Mouse (Mus musculus): Measurements from ENCODE around the gene Irgq. TPM values are rescaled to one million over a fixed set of nuclear protein-coding genes. Genes with fewer than 3 reads are reported as not detected.

Gene Irgq
- polyA plus RNA-seq, 1 experiment from 2014 or later: 14.9 TPM

DNA sequence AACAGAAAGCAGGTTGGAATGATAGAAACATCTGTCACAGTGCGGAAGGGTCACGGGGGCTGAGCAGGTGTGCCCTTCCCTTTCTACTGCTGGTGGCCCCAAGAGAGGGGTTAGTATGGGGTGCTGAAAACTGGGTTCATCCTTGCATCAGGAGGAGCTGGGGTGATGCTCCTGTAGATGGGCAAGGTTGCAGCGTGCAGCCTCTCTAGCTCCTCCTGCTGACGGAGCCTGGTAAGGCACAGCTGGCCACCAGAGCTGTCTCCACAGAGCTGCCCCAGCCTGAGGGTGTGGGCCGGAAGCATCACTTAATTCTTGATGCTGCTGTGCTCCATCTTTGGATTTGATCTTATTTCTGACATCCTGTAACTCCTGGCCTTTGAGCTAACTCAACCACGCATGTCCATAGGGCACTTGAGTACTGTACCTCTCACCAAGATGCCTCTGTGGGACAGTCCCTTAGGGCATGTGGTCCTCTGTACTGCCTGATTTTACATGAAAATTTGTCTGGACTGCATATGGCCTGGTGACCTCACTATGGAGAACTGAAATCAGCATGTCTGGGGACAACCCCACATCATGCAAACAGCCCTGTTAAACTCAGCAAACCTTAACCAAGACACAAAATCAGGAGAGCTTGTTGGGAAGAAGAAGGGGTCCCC, 34.2 kb downstream of the Irgq start:
- Histone ChIP-seq H3K9me3 (no peaks in the 10 kb centered on the region), H3K27me3 (ENCODE audit: insufficient read depth, poor library complexity, severe bottlenecking) (no peaks in the 10 kb centered on the region), H3K36me3 (peaks cover 99% of the 10 kb centered on the region)

DNA sequence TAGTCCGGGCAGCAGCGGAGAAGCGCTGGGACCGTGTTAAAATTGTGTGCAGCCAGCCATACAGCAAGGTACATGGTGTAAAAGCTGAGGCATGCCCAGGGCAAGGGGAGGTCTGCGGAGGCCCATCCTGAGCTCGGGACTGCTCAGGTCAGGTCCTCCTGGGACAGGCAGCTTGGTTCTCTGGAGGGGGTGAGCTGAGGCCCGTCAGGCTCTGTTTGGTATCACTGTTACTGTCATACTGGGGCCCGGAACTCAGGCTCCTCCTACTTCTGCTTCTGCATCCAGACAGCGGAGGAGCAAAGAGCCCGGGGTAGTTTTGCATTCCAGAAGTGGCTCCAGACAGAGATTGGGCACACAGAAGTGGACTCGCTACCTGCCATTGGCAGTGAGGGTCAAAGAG, 35.1 kb downstream of the Irgq start:
- no peak overlapping the region for H3K4me3 ChIP-seq
- peaks cover 99% of the 10 kb centered on the region for H3K36me3 ChIP-seq
- H3K27me3 ChIP-seq (ENCODE audit: insufficient read depth, poor library complexity, severe bottlenecking): no peaks in the 10 kb centered on the region
- no peaks in the 10 kb centered on the region for H3K4me1 ChIP-seq (replicated peaks)
- no peaks in the 10 kb centered on the region for H3K9me3 ChIP-seq
- 94% methylated on average over 11 of the region's 11 CpGs for WGBS
- DNase-seq (ENCODE audit: low spot score): no peak
- H3K27ac ChIP-seq: no peak overlapping the region

More for the DNA sequence above, 34.2 kb downstream of the Irgq start:
- Histone ChIP-seq H3K27ac (no peak overlapping the region), H3K4me1 (replicated peaks) (no peaks in the 10 kb centered on the region), H3K4me3 (no peak overlapping the region)
- DNase-seq (ENCODE audit: low spot score): peak; percentile 73
- WGBS: 66% methylated on average over 6 of the region's 6 CpGs

DNA sequence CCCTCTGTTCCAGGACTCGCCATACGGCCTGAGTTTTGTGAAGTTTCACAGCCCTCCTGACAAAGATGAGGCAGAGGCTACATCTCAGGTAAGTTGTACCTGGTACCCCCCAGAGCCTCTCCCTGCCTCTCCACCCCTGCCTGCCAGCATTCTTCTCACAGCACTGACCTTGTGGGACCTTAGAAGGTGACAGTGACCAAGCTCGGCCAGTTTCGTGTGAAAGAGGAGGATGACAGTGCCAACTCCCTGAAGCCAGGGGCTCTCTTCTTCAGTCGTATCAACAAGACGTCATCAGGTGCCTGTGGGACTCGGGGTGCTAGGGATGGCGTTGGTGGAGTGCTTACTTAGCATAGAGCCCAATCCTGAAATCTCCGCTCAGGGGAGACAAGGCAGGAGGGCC, 35.7 kb downstream of the Irgq start:
- no peaks in the 10 kb centered on the region for H3K4me1 ChIP-seq (replicated peaks)
- no peak overlapping the region for H3K27ac ChIP-seq
- H3K27me3 ChIP-seq (ENCODE audit: insufficient read depth, poor library complexity, severe bottlenecking): no peaks in the 10 kb centered on the region
- 95% methylated on average over 9 of the region's 9 CpGs for WGBS
- H3K36me3 ChIP-seq: peaks cover 99% of the 10 kb centered on the region
- no peaks in the 10 kb centered on the region for H3K9me3 ChIP-seq
- no peak overlapping the region for H3K4me3 ChIP-seq
- no peak for DNase-seq (ENCODE audit: low spot score)

DNA sequence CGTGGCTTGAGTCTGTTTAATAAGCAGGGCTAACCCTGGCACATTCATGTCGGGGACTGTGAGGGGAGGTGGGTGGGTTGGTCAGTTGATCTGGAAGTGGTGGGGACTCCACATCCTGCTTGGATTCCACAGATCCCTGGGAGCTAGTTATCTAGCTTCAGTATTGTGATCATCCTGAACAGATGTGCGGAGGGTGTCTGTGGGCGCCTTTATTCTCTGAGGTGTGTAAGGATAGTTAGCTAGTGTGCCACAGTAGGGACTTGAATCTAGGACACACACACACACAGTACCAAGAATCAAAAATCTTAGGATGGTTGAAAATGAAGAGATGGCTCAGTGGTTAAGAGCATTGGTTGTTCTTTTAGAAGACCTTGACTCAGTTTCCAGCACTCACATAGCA, 38.0 kb downstream of the Irgq start:
- Histone ChIP-seq H3K9me3 (no peaks in the 10 kb centered on the region), H3K27ac (no peak overlapping the region), H3K4me1 (replicated peaks) (0 out of 2 replicates have a peak, but pooled peaks cover 4% of the 10 kb centered on the region), H3K4me3 (no peak overlapping the region), H3K36me3 (peaks cover 99% of the 10 kb centered on the region), H3K27me3 (ENCODE audit: insufficient read depth, poor library complexity, severe bottlenecking) (no peaks in the 10 kb centered on the region)
- WGBS: 91% methylated on average over 4 of the region's 4 CpGs
- no peak for DNase-seq (ENCODE audit: low spot score)

DNA sequence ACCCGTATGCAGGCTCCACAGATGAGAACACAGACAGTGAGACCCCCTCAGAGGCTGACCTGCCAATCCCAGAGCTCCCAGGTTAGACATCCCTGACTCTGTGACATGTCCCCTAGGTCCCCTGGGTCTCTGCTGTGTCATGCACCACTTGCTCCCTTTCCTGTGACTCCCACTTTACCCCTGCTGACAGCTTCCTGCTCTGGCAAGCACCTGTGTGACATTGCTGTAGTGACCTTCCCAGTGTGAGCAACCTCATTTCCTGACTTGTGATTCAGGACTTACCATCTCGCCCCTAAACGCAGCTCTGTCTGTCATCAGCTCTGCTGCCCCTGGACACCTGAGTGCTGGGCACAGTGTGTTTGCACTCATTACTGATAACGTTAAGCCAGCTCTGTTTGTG, 40.6 kb downstream of the Irgq start:
- peaks cover 13% of the 10 kb centered on the region; the same call in 1 of the 2 replicates for H3K4me1 ChIP-seq (replicated peaks)
- H3K4me3 ChIP-seq: no peak overlapping the region
- peaks cover 87% of the 10 kb centered on the region for H3K36me3 ChIP-seq
- H3K9me3 ChIP-seq: no peaks in the 10 kb centered on the region
- WGBS: 86% methylated on average over 4 of the region's 4 CpGs
- no peak overlapping the region for H3K27ac ChIP-seq
- H3K27me3 ChIP-seq (ENCODE audit: insufficient read depth, poor library complexity, severe bottlenecking): no peaks in the 10 kb centered on the region
- DNase-seq (ENCODE audit: low spot score): no peak

DNA sequence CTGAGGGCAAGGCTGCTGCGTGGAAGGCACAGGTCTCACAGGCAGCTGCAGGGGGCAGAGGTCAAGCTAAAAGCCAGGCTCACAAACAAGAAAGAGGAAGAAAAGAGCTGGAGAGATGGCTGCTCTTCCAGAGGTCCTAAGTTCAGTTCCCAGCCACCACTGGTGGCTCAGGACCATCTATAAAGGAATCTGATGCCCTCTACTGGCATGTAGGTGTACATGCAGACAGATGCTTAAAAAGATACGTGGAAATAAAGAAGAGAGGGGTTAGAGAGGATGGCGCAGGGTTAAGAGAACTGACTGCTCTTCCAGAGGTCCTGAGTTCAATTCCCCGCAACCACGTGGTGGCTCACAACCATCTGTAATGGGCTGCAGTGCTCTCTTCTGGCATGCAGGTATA, 42.0 kb downstream of the Irgq start:
- peaks cover 74% of the 10 kb centered on the region for H3K36me3 ChIP-seq
- no peak overlapping the region for H3K27ac ChIP-seq
- H3K9me3 ChIP-seq: no peaks in the 10 kb centered on the region
- no peak for DNase-seq (ENCODE audit: low spot score)
- H3K27me3 ChIP-seq (ENCODE audit: insufficient read depth, poor library complexity, severe bottlenecking): no peaks in the 10 kb centered on the region
- no peak overlapping the region for H3K4me3 ChIP-seq
- H3K4me1 ChIP-seq (replicated peaks): peaks cover 13% of the 10 kb centered on the region; the same call in 1 of the 2 replicates
- WGBS: 58% methylated on average over 5 of the region's 5 CpGs

DNA sequence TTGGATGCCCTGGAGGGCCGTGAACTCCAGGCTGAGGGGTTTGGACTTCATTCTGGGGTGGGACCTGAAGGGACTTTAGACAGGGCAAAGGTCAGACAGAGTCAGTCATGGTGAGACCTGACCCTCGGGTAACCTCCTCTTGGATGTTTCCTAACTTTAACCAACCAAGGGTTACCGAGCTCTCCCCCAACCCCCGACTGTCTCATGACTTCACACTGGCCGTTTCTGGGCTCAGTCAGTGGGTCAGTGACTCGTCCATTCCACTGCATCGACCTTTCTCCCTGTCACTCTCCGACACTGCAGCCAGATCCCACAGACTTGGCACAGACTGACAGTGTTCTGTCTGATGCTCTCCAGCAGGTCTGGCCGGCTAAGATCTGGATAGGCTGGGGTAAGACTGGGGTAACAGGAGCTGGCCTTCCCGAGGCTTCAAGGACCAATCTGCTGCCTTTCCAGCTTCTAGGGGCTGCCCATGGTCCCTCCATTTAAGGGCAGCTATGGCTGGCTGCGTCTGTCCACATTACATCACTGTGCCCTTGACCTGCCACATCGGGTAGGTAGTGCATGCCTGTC, 43.8 kb downstream of the Irgq start:
- H3K4me1 ChIP-seq (replicated peaks): peaks cover 13% of the 10 kb centered on the region; the same call in 1 of the 2 replicates
- no peaks in the 10 kb centered on the region for H3K27me3 ChIP-seq (ENCODE audit: insufficient read depth, poor library complexity, severe bottlenecking)
- no peak overlapping the region for H3K4me3 ChIP-seq
- no peak overlapping the region for H3K27ac ChIP-seq
- H3K9me3 ChIP-seq: 0 out of 2 replicates have a peak, but pooled peaks cover 3% of the 10 kb centered on the region
- 63% methylated on average over 12 of the region's 12 CpGs for WGBS
- H3K36me3 ChIP-seq: peaks cover 55% of the 10 kb centered on the region
- no peak for DNase-seq (ENCODE audit: low spot score)

DNA sequence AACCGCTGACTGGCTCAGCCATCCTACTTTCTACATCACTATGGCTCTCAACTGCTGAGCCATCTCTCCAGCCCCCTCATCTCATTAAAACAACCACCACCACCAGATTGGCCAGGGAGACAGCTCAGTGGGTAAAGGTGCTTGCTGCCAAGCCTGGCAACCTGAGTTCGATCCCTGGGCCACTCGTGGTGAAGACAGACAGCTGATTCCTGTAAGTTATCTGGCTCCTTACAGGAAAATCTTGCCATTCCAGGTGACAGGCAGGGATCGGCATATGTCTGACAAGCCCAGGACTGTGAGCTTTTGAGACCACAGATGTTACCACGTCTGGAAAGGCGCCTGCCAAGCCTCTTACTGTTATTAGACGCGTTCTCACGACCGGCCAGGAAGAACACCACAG, 47.3 kb downstream of the Irgq start:
- DNase-seq (ENCODE audit: low spot score): no peak
- WGBS: 94% methylated on average over 10 of the region's 10 CpGs
- no peak overlapping the region for H3K27ac ChIP-seq
- H3K4me1 ChIP-seq (replicated peaks): peaks cover 10% of the 10 kb centered on the region; the same call in 1 of the 2 replicates
- 0 out of 2 replicates have a peak, but pooled peaks cover 3% of the 10 kb centered on the region for H3K9me3 ChIP-seq
- H3K36me3 ChIP-seq: peaks cover 21% of the 10 kb centered on the region
- H3K4me3 ChIP-seq: no peak overlapping the region
- no peaks in the 10 kb centered on the region for H3K27me3 ChIP-seq (ENCODE audit: insufficient read depth, poor library complexity, severe bottlenecking)

DNA sequence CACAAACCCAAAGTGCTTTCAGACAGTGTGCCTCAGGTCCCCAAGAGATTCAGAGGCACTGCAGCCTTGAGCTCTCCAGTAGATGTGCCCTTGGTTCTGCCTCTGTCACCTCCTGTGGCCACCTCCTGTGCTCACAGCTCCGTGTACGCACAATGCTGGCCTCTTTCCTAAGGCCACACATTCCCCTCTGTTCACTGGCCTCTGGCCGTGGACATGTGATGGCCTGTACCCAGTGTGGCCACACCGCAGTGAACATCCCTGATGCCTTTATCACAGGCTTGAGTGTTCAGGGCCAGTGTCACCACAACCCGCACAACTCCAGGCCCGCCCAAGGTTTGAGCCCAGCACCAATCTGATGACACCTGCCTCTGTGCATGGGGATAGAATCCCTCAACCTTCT, 54.4 kb downstream of the Irgq start:
- Histone ChIP-seq H3K4me3 (no peak overlapping the region), H3K27me3 (ENCODE audit: insufficient read depth, poor library complexity, severe bottlenecking) (peaks cover 44% of the 10 kb centered on the region), H3K36me3 (no peaks in the 10 kb centered on the region), H3K27ac (no peak overlapping the region), H3K4me1 (replicated peaks) (peaks cover 18% of the 10 kb centered on the region), H3K9me3 (peaks cover 14% of the 10 kb centered on the region; the same call in 1 of the 2 replicates)
- no peak for DNase-seq (ENCODE audit: low spot score)
- WGBS: 85% methylated on average over 6 of the region's 6 CpGs

DNA sequence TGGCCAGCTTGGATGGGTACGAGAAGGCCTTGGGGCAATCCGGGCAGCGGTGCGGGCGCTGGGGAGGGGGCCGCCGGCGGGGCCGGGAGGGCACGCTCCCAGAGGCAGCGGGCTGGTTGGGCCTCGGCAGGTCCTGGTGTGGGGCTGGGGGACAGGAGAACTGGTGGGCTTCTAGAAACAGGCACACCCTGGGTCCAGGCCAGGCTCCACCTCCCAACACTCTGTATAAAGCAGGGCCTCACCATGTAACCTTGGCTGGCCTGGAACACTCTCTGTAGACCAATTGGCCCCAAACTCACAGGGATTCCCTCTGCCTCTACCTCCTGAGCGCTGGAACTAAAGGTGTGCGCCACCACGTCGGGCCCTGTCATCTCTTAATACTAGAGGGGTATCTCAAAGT, 55.5 kb downstream of the Irgq start:
- Histone ChIP-seq H3K27ac (no peak overlapping the region), H3K9me3 (peaks cover 14% of the 10 kb centered on the region; the same call in 1 of the 2 replicates), H3K4me1 (replicated peaks) (peaks cover 18% of the 10 kb centered on the region), H3K27me3 (ENCODE audit: insufficient read depth, poor library complexity, severe bottlenecking) (peaks cover 44% of the 10 kb centered on the region), H3K4me3 (0 out of 2 replicates have a peak overlapping the region, but pooled peaks have one; percentile 23), H3K36me3 (no peaks in the 10 kb centered on the region)
- 32% methylated on average over 16 of the region's 16 CpGs for WGBS
- no peak for DNase-seq (ENCODE audit: low spot score)

DNA sequence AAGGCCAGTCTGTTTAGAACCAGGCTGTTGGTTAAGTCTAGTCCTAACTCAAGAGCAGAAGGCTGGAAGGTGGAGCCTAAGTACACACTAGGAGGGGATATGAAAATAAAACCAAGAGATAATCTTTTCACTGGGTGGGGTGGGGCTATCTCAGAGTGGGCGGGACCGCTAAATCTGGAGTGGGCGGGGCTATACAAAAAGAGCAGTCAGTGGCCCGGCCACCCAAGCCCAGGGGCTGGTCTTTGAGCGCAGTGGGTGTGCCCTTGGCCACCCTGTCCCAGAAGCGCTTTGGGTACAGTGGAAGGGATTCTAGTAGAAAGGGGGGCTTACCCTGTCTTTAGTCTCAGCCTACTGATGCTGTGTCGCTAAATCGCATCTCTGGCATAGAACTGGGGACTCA, 56.3 kb downstream of the Irgq start:
- H3K4me3 ChIP-seq: peak overlapping the region; percentile 56
- peaks cover 44% of the 10 kb centered on the region for H3K27me3 ChIP-seq (ENCODE audit: insufficient read depth, poor library complexity, severe bottlenecking)
- H3K4me1 ChIP-seq (replicated peaks): peaks cover 18% of the 10 kb centered on the region
- H3K27ac ChIP-seq: 0 out of 2 replicates have a peak overlapping the region, but pooled peaks have one; percentile 82
- WGBS: 7% methylated on average over 8 of the region's 8 CpGs
- peaks cover 14% of the 10 kb centered on the region; the same call in 1 of the 2 replicates for H3K9me3 ChIP-seq
- peak; percentile 27 for DNase-seq (ENCODE audit: low spot score)
- H3K36me3 ChIP-seq: no peaks in the 10 kb centered on the region

DNA sequence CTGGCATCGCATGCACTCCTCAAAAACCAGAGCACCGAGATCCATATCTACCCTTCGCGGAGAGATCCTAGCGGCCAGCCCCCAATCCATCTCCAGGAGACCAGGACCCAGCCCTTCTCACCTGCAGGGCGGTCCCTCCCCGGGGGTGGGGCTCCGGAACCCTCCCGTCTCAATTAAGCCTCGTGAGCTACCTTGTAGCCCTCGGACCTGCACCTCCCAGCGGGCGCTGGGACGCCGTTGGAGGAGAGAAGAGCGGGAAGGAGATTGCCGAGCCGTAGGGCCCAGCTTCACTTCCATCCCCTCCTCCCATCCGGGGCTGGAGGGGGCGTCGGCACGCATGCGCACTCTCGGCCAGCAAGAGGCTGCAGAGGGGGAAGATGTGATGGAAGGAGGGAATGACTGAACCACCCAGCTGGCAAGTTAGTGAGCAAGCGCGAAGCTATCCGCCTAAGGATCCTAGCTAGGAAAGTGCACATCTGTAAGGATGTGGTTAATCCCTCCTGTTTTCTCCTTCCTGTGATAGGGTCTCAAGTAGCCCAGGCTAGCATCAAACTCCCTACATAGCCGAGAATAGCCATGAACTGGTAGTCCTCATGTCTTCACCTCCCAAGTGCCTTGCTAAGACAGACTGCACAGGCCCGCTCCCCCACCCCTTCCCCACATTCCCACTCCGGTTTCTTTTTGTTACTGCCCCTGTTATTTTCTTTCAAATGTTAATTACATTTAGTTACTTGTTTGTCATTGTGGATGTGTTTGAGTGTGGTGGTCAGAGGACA, 57.0 kb downstream of the Irgq start, which contains the start of the genes Ethe1 and Zfp575:
Gene Ethe1 (plus strand): TSS at position 214 of the 776 bp plus-strand sequence.
Gene Zfp575 (minus strand): TSS at position 312 of the 776 bp plus-strand sequence.
- Histone ChIP-seq H3K4me3 (peak within 1 kb of the TSS; percentile 56), H3K27ac (peak within 1 kb of the TSS; percentile 82), H3K9me3 (peaks cover 14% of the 10 kb centered on the region; the same call in 1 of the 2 replicates), H3K27me3 (ENCODE audit: insufficient read depth, poor library complexity, severe bottlenecking) (peaks cover 44% of the 10 kb centered on the region), H3K4me1 (replicated peaks) (peaks cover 18% of the 10 kb centered on the region), H3K36me3 (no peaks in the 10 kb centered on the region)
- peak; percentile 79 for DNase-seq (ENCODE audit: low spot score)
- WGBS: 6% methylated on average over 30 of the region's 30 CpGs

Measured in hindbrain, embryonic 10.5 days (tissue).